Mouse (Mus musculus) right cerebral cortex, adult 2 months (tissue): ENCODE data around the gene Cd244a.
A peak's percentile ranks its signal among the peaks of the same experiment; 100 is the strongest.

Source experiments
- DNase-seq, 2 experiments: peaks; one replicate each; pipeline ENCODE4 v3.0.0; 2021 to 2022; ENCODE audit warnings: low spot score in 2 of 2

The Cd244a gene

DNA sequence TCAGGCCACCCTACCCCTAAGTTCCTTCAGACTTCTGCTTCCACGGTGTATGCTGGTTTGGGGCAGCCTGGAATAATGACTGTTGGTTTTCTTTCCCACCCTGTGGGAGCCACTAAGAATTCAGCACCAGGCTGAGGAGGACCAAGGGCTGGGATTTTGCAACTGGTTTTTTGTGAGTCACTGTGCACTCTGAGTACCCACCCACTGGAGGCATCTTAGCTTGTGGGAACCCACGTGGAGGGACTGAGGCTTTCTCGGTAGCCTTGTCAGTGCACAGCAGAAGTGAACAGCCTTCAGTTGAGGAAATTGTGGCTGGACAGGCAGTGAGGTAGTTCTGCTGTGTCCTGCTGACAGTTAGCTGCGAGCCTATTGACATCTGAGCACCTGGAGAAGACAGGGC, at the start of gene Cd244a:
Gene Cd244a, plus strand, starts transcription at position 296 of the 400 bp plus-strand sequence.
- DNase-seq, result no peak

DNA sequence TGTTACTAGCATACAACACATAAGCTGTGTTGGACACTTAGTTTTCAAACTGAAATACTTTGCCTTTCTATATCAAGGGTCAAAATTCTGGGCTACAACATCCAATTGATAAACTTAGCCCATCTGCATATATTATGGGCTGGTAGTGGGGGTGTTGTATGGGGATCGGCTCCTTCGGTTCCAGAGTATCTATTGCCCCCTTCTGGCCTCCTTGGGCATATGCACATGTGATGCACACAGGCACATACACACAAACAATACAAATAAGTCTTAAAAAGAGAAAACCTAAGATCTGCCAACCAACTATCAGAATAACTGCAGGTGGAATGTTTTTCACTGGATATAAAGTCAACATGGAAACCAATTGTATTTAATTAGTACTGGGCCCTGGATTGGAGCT, 45.8 kb upstream of the Cd244a start:
- no peak for DNase-seq

DNA sequence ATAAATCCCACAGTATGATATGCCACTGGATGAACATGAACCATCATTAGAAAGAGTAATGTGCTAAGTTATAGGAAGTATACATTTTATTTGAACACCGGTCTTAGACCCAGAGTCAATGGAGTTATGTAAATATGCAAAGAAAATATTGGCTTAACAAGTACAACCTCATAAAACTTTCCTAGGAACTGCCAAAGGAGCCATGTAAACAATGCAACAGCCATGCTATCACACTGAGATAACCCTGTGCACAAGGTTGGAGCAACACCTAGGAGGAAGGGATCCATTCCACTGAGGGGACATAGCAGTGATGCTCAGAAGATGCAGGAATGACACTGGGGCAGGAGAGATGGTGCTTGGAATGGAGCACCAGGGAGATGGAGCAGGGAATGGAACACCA, 45.2 kb upstream of the Cd244a start:
- no peak for DNase-seq

- DNase-seq, result no peak
These were observed 44.0 kb upstream of the Cd244a start for GRCm38 (mm10) chr1:171515039-171515438.

GRCm38 (mm10) chr1:171515557-171515956, 43.4 kb upstream of the Cd244a start:
- DNase-seq, result no peak

GRCm38 (mm10) chr1:171531367-171531766, 27.6 kb upstream of the Cd244a start:
- DNase-seq, result no peak

DNA sequence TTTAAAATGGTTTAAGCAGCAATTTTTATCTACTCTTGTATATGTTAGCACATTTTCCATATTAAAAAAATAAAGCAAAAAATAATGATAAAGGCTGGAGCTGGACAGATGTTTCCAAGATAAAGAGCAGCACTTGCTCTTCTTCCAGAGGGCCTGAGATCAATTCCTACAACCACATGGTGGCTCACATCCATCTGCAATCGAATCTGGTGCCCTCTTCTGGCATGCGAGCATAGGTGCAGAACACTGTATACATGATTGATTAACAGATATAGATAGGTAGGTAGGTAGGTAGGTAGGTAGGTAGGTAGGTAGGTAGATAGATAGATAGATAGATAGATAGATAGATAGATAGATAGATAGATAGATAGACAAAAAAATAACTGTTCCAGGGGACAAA, 26.2 kb upstream of the Cd244a start:
- no peak for DNase-seq

- DNase-seq, result no peak
These were observed 24.4 kb upstream of the Cd244a start for GRCm38 (mm10) chr1:171534557-171534956.

- no peak for DNase-seq
These were observed 23.8 kb upstream of the Cd244a start, which contains the start of gene Itln1 for GRCm38 (mm10) chr1:171535194-171535593. Gene Itln1 (minus strand): TSS chr1:171535294.

DNA sequence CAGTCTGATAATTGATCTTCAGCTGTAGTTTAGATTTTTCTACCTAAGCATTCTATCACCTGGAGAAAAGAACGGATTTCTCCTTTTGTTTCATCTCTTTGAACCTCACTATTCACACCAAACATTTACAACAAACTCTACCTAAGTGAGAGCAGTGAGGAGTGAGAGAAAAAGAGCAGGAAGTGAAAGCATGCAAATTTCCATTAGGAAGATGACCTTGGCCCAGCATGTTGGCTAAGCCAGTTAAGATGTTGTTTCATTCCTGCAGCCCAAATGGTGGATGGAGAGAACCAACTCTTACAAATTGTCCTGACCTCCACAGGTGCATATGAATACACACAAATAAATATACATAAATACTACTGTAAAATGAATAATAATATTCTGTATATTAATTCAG, 18.3 kb upstream of the Cd244a start:
- DNase-seq, result no peak

DNA sequence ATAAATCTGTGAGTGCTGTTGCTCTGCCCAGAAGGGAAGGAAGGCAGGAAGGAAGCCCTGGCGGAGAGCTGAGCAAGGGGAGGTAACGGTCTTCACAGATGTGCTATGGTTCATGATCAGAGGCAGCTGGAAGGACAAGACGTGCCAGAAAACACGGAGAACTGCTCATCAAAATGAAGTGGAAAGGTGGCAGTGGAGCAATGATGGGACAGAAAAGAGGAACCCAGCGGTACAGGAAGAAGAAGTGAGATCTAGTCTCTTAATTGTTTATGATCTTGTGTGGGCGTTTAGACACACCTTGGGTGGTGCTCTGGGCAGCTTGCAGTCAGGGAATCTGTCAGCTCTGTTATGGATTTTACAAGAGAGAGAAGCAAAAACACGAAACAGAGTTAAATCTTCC, 7.7 kb upstream of the Cd244a start:
- no peak for DNase-seq

GRCm38 (mm10) chr1:171552230-171552629, 6.8 kb upstream of the Cd244a start:
- no peak for DNase-seq

DNA sequence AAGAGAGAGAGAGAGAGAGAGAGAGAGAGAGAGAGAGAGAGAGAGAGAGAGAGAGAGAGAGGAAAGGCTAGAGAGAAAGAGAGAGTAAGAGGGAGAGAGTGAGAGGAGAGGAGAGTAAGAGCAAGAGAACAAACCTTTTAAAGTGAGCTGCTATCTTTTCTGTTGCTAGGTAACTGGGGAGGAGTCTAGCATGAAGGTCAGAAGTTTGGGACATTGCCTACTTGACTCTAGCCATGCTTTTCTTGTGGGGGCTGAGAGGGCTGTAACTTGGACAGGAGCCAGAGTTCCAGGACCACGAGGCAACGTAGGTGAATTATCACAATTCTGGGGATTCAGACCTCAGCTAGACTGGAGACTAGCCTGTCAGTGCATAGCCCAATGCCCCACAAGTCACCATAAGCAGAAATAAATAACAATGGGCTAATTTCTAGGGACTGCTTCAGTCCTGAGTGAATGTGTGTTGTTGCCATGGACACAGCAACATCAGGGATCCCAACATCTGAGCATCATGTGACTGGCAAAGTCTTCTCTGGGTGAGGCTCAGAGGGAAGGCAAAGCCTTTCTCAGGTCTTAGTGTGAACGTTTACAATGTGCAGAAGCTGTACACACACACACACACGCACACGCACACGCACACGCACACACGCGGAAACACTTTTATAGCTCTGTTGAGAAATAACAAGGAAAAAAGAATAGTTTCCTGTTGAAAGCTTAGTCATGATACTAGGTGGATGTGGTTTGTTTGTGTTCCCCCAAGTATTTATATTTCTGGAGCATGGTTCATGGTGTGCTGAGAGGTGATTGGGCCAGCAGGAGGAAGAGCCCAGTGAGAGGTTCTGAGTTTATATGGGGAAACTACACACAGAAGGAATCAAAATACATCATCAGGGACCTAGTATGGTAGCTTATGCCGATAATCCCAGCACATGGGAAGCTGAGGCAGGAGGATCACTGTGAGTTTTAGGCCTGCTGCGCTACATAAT, 5.3 kb upstream of the Cd244a start:
- no peak for DNase-seq

GRCm38 (mm10) chr1:171556366-171556765, 2.6 kb upstream of the Cd244a start:
- DNase-seq, result no peak

- no peak for DNase-seq
These were observed 586 bp upstream of the Cd244a start for GRCm38 (mm10) chr1:171558407-171558806.

- no peak for DNase-seq
These were observed 1.3 kb downstream of the Cd244a start for GRCm38 (mm10) chr1:171560262-171560661.

GRCm38 (mm10) chr1:171561200-171561599, 2.2 kb downstream of the Cd244a start:
- DNase-seq, result no peak

- DNase-seq, result no peak
These were observed 2.7 kb downstream of the Cd244a start for GRCm38 (mm10) chr1:171561639-171562225.

DNA sequence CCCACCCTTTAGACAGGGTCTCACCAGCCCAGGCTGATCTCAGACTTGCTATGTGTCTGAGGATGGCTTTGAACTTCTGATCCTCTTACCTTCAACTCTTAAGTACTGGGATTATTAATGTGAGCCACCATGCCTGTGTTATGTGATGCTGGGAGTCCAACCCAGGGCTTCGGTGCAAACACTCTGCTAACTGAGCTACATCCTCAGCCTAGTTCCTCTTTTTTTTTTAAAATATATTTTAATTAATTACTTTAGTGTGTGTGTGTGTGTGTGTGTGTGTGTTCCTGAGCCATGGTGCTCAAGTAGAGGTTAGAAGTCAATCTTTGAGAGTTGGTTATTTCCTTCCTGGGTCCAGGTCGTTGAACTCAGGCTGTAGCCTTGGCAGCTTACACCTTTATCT, 4.0 kb downstream of the Cd244a start:
- DNase-seq, result no peak

DNA sequence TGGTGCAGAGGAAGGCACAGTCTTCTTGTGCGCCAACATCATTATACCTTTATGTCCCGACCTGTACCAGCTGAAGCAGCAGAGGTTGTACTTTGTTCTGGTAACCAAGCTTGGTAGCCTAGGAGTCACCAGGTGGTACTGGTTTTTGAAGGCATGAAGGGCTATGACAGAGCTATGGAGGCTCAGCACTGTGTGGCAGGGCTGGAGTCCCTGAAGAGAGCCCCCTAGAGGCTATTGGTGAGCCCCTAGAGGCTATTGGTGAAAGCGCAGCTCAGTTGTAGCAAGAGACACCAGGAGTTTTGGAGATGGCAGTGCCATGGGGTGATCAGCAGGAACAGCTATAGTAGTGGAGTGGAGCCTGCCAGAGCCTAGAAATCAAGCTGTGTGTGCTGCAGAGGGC, 5.3 kb downstream of the Cd244a start:
- no peak for DNase-seq

DNA sequence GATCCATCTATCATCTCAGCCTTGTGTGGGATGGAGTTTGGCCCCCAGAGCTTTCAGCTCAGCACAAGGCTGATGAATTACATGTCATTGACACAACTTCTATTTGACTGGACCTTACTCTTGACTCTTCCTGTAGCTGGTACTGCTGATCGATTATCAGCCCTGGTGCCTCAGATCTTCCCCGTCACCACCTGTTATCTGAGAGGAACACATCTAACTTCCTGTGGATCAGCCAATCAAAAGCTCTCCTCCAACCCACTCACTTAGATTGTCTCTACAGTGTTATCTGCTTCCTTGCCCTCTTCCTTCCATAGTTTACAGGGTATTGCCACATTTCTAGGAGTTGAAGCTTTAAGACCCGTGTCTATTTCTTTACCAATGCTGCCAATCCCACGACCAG, 6.9 kb downstream of the Cd244a start:
- DNase-seq, result no peak

- peak; percentile 17 to 55 for DNase-seq
These were observed 7.8 kb downstream of the Cd244a start for GRCm38 (mm10) chr1:171566777-171567176.

GRCm38 (mm10) chr1:171568436-171568835, 9.4 kb downstream of the Cd244a start:
- peak; percentile 4 to 11 for DNase-seq
